ENCODE assay signal across 26 mouse cellular contexts in the genomic region with DNA sequence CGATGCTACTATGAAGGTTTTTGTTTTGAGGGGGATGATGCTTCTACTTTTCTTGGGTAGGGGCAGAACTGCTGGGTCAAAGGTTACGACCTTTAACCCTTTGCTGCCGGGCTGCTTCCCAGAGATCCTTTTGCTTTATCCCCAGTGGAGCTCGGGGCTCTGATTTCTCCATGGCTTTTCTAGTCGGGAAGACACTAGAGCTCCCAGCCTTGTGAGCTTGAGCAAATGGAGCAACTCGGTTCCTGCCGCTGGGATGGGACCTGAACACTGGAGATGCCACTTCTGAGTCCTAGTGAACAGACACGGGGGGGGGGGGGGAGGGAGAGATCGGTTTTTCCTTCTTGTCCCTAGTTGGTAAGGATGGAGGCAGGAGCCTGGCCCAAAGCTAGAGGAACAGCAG. TPM values are rescaled to one million over a fixed set of nuclear protein-coding genes. Genes with fewer than 3 reads are reported as not detected.
"Had no signal": no experiment of that assay in that cellular context is flagged by ENCODE, and none has a peak within 500 bp of the region (broad histone marks: within the 10 kb centered on the region; RNA-seq: fewer than 3 reads in every experiment).

No protein-coding gene starts in this region.

- H3K9me3 ChIP-seq: heart, embryonic 12.5 days; hindbrain, embryonic 12.5 days; kidney, embryonic 15.5 days; limb, embryonic 13.5 days; limb, embryonic 15.5 days; liver, embryonic 12.5 days had no signal

- DNase-seq: gastrocnemius, postnatal 14 days; gastrocnemius, postnatal 36 days; heart, adult 18-20 months; heart, postnatal 10 days; kidney, adult 11 months; kidney, adult 2 months; kidney, adult 9 months; kidney, postnatal 14 days; kidney, postnatal 36 days; layer of hippocampus, adult 9-11 months; layer of hippocampus, postnatal 36 days; left cerebral cortex, postnatal 4 days had no signal

- H3K27me3 ChIP-seq: heart, embryonic 12.5 days; hindbrain, embryonic 12.5 days; kidney, embryonic 15.5 days; limb, embryonic 13.5 days; limb, embryonic 15.5 days; liver, embryonic 12.5 days had no signal

- H3K27ac ChIP-seq: hindbrain, embryonic 12.5 days; hindbrain, embryonic 14.5 days; kidney, embryonic 15.5 days; kidney, postnatal 0 days; limb, embryonic 13.5 days; limb, embryonic 15.5 days; liver, embryonic 12.5 days; liver, embryonic 14.5 days had no signal

- H3K4me3 ChIP-seq: heart, embryonic 12.5 days; hindbrain, embryonic 12.5 days; kidney, embryonic 15.5 days; limb, embryonic 13.5 days; limb, embryonic 15.5 days; liver, embryonic 12.5 days had no signal

- H3K4me1 ChIP-seq: heart, embryonic 12.5 days; kidney, embryonic 15.5 days; limb, embryonic 13.5 days; limb, embryonic 15.5 days; liver, embryonic 12.5 days had no signal

- H3K9ac ChIP-seq: heart, embryonic 12.5 days; hindbrain, embryonic 12.5 days; hindbrain, embryonic 14.5 days; kidney, embryonic 15.5 days; limb, embryonic 13.5 days; limb, embryonic 15.5 days; liver, embryonic 12.5 days; liver, embryonic 14.5 days had no signal

- ATAC-seq: hindbrain, embryonic 16.5 days; intestine, embryonic 16.5 days; liver, embryonic 12.5 days had no signal

- H3K4me2 ChIP-seq: heart, embryonic 12.5 days; hindbrain, embryonic 12.5 days; hindbrain, embryonic 14.5 days; kidney, embryonic 15.5 days; limb, embryonic 13.5 days; limb, embryonic 15.5 days; liver, embryonic 12.5 days had no signal

RNA-seq across cellular contexts. Expression of a gene that starts 50.6 kb away (rescaled TPM):
- total RNA-seq: gastrocnemius, adult 8-10 months; gastrocnemius, postnatal 14 days; gastrocnemius, postnatal 36 days; heart, adult 18-20 months; heart, postnatal 25 days had no signal
- polyA plus RNA-seq: large intestine, adult 2 months had no signal
